Mouse (Mus musculus) cortical plate, adult 2 months (tissue): ENCODE measurements around the gene Plaa. TPM values are rescaled to one million over a fixed set of nuclear protein-coding genes. Genes with fewer than 3 reads are reported as not detected.
"Not testable (repeated sequence)": the region's sequence is repeated elsewhere in the genome, so short reads cannot be mapped to it uniquely, and the experiment has no call there.

Experiments
- H3K27ac ChIP-seq: fragments of 200-500 bp; 2 replicates; pipeline ENCODE4 v1.5.1; 2012; ENCODE audit warnings: low read length, control low read depth, inconsistent platforms; ENCODE audit not compliant: insufficient read depth
- H3K4me1 ChIP-seq: fragments of 200-500 bp; 2 replicates; pipeline ENCODE4 v1.6.1; 2011; ENCODE audit warnings: low read length; ENCODE audit not compliant: control insufficient read depth, insufficient read depth
- H3K4me3 ChIP-seq: fragments of 200-500 bp; 2 replicates; pipeline ENCODE4 v1.5.1; 2011; ENCODE audit warnings: mild to moderate bottlenecking, low read length, control low read depth; ENCODE audit not compliant: insufficient read depth
- CTCF ChIP-seq: fragments of 200-500 bp; IDR thresholded peaks from 2 replicates; pipeline ENCODE4 v1.5.1; 2011; ENCODE audit warnings: mild to moderate bottlenecking, control low read depth, low read length; ENCODE audit not compliant: insufficient read depth; ENCODE audit errors: extremely low read depth
- POLR2A ChIP-seq: fragments of 200-500 bp; IDR thresholded peaks from 2 replicates; pipeline ENCODE4 v1.6.1; 2011; ENCODE audit warnings: mild to moderate bottlenecking, low read length, control low read depth; ENCODE audit not compliant: insufficient read depth; ENCODE audit errors: extremely low read depth
- polyA plus RNA-seq: library from polyadenylated mRNA; depleted of rRNA; stranded (reverse); fragments of >200 nt; gene quantifications from 2 replicates; pipeline ENCODE4 v1.2.3, GENCODE M21; 2012; rRNA removed

Gene Plaa
- polyA plus RNA-seq = 29.6 and 30.6 TPM in 2 replicates

DNA sequence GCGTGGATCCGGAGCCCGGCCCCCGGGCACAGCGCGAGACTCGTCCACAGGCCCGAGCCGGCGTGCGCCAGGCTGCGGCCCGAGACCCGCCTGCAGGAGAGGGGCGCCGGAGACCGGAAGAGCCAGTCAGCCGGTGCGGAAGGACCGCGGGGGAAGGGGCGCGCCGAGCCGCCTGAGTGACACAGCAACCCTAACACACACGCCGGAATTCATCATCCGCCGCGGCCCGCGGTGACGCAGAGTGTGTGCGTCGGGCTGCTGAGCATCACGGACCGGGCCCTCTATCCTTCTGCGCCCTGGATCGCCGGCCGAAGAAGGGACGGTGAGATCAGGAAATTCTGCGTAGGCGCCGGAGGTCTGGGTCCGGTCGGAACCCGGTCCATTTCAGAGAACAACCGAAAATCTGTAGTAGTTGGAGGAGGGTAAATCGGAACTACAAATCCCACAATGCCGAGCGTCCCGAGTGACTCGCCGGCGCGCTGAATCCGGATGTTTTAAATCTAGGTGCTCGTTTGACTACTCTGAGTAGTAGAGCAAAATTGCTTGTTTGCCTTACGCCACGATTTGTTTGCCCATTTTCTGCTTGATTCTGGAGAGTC lies at the start of gene Plaa:
TSS of gene Plaa (minus strand) at position 214 of the 599 bp plus-strand sequence.
- H3K4me3 ChIP-seq = peak within 1 kb of the TSS; percentile 87
- peak within 1 kb of the TSS; percentile 95 for H3K27ac ChIP-seq
- TF ChIP-seq CTCF (no peak), POLR2A (peak; percentile 56; the same call in 1 of the 2 replicates)
- H3K4me1 ChIP-seq = peaks cover 1% of the 10 kb centered on the region; the same call in 1 of the 2 replicates

DNA sequence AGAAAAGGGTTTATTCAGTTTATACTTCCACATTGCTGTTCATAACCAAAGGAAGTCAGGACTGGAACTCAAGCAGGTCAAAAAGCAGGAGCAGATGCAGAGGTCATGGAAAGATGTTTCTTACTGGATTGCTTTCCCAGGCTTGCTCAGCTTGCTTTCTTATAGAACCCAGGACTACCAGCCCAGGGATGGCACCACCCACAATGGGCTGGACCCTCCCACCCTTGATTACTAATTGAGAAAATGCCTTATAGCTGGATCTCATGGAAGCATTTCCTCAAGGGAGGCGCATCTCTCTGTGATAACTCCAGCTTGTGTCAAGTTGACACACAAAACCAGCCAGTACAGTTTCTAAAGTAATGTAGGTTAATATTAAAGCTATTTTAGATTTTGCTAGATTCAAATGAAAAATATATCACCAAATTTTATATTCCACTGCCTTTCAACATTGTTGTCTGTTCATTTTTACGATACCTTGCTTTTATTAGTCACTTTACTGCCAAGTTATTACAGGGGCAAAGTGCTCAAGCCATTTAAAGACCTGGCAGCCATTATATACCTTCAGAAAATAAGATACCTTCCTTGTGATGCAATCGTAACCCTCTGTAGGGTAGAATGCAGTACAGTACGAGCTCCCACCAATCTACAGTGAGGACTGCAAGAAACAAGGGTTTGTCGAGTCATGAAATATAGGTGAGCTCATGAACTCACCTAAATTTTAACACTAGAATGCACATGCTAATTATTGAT lies 47.6 kb upstream of the Plaa start:
- H3K27ac ChIP-seq, H3K4me3 ChIP-seq, H3K4me1 ChIP-seq: not testable (repeated sequence)

DNA sequence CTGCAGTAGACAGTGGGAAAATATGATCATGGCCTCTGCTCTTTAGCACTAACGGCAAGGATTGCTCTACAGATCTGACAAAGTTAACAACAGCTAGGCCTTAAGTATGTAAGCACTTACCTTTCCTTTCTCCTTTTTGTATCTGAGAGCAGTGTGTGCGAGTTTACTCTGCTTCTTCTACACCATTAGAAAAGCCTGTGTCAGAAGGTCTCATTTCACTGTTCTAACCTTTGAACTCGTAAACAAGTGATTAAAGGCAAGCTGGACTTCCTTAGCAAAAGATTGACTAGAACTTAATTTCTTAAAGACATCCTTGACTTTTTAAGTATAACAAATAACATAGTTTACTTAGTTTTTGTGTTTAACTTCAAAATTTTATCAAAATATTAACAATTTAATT lies 46.9 kb upstream of the Plaa start, which contains the start of gene Lrrc19:
TSS of gene Lrrc19 (minus strand) at position 225 of the 400 bp plus-strand sequence.
- TF ChIP-seq CTCF (no peak), POLR2A (no peak)
- no peaks in the 10 kb centered on the region for H3K4me1 ChIP-seq
- H3K27ac ChIP-seq = no peak within 1 kb of the TSS
- H3K4me3 ChIP-seq = no peak within 1 kb of the TSS

DNA sequence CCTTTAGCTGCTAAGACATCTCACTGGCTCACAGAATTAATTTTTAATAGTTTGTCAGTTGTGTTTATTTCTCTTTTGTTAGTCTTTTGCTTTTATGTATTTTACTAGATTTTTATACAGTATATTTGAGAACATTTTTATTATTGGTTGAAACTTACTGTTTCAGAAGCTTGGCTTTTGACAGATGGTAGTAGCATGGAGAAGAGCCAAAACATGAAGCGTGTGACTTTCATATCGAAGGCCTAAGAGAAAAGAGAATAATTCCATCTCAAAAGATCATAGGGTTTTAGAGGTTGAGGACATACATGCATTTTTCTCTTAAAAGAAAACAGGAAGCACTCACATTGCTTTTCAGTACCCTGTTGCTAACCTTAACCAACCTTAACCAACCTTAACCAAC lies 40.1 kb upstream of the Plaa start:
- Histone ChIP-seq H3K4me1 (no peaks in the 10 kb centered on the region; the same call in 1 of the 2 replicates), H3K4me3 (no peak overlapping the region), H3K27ac (no peak overlapping the region)
- no peak for TF ChIP-seq POLR2A
- no peak for TF ChIP-seq CTCF

DNA sequence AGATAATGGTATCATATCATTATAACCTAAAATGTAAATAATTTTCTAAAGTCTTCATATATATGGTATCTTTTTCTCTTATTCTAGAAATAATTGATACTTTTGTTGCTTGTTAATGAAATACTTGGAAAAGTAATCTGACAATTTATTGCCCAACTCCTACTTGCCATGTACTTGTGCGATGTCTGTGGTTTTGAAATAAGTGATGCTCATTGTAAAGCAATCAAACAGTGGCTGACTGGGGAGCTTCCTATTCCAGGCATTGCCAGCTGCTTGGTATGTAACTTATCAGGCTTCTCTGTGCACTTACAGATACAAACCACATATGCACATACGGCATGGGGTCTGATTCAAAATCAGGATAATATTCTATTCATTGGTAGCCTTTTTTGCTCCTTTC lies 17.0 kb upstream of the Plaa start:
- H3K4me3 ChIP-seq = no peak overlapping the region
- H3K27ac ChIP-seq = no peak overlapping the region
- no peaks in the 10 kb centered on the region for H3K4me1 ChIP-seq
- TF ChIP-seq POLR2A (no peak), CTCF (no peak)

DNA sequence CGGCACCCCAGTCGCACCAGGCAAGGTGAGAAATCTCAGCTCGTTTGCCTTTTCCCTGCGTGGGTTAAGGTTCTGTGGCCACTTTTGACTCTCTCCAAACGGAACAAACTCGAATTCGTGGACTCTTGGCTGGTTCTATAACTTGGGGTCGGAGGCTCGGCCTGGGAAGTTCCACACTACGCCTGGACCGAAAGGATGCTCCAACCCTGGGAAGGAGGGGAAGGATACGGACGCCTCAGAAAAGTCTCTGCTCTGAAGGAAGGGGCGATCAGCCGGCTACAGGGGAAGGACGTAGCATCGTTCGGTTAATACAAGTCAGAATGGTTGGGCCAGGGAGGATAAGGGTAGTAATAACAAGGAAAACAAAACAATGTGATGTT lies 11.6 kb upstream of the Plaa start:
- Histone ChIP-seq H3K4me3 (peak overlapping the region; percentile 67), H3K4me1 (no peaks in the 10 kb centered on the region), H3K27ac (no peak overlapping the region)
- TF ChIP-seq POLR2A (no peak), CTCF (no peak)

DNA sequence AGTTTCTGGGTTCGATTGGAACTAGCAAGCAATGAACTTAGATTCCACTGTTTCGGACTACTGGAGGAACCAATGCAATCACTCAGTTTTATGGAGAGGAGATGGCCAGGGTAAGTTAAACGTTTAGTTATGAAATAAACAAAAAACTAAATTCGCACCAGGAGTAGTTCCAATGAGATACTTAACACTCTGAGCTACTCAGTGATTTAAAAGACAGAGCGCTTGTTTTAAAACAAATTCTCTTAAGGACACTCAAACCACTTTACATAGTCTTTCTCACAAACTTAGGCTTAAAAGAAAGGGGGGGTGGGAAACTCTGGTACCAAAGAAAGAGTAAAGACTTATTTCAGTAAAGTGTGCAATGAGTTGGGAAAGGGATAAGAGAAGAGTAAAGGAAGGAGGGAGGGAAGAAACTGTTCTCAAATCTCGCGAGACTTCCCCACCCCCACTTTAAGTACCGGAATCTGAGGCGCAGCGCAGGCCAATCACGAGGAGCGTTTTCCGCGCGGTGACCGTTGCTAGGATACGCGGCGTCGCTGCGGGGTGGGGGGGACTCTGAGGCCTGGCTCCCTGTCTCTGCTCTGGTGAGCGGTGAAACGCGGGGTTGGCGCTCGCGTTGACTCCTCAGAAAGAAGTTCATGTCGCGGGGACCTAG lies 11.1 kb upstream of the Plaa start, which contains the start of gene Ift74:
TSS of gene Ift74 (plus strand) at position 520 of the 655 bp plus-strand sequence.
- H3K4me3 ChIP-seq = peak within 1 kb of the TSS; percentile 67
- 0 out of 2 replicates have a peak within 1 kb of the TSS, but pooled peaks have one; percentile 25 for H3K27ac ChIP-seq
- no peak for TF ChIP-seq CTCF
- TF ChIP-seq POLR2A = peak; percentile 47; the same call in 1 of the 2 replicates
- H3K4me1 ChIP-seq = no peaks in the 10 kb centered on the region

DNA sequence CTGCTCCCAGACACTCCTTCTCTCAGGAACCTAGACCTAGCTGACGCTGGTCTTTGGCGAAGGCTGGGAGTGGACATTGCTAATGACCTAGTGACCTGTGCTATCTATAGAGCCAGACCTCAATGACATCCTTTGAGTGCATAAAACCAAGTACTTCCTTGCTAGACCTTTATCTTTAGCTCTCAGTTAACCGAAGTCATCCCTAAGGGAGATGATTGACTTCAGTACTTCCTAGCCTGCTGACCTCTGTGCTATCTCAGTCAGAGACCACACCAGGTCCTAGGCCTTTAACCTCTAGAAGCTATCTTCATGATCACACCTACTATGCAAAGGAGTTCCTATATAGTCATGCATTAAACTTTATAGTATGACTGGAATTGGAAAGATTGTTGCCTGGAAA lies 7.3 kb upstream of the Plaa start:
- Histone ChIP-seq H3K4me3 (no peak overlapping the region), H3K4me1 (no peaks in the 10 kb centered on the region), H3K27ac (no peak overlapping the region)
- no peak for TF ChIP-seq POLR2A
- no peak for TF ChIP-seq CTCF

DNA sequence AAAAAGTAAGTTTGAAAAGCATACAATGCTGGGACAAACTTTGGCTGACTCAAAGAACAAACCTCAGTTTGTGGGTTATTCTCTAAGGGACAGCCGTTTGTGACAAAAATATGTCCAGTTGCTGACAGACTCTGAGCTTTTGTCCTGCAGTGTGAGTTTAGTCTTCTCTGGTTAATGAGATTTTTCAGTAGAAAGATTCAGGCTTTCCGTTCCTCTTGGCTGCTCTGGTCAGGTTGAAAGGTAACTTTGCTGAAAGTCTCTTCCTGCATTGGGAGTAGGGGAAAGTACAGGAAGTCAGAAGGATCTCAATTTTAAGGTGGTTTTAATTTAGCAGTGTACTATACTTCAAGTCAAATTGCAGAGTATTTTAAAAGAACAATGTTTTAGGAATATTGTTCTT lies 2.5 kb upstream of the Plaa start:
- H3K27ac ChIP-seq = no peak overlapping the region
- TF ChIP-seq CTCF (no peak), POLR2A (no peak)
- no peak overlapping the region for H3K4me3 ChIP-seq
- peaks cover 1% of the 10 kb centered on the region; the same call in 1 of the 2 replicates for H3K4me1 ChIP-seq
